Mouse (Mus musculus): ENCODE data around the gene Dnajc11. TPM values are rescaled to one million over a fixed set of nuclear protein-coding genes. Genes with fewer than 3 reads are reported as not detected.

Dnajc11 gene
- polyA plus RNA-seq, 1 experiment from 2014 or later: 63.8 TPM

DNA sequence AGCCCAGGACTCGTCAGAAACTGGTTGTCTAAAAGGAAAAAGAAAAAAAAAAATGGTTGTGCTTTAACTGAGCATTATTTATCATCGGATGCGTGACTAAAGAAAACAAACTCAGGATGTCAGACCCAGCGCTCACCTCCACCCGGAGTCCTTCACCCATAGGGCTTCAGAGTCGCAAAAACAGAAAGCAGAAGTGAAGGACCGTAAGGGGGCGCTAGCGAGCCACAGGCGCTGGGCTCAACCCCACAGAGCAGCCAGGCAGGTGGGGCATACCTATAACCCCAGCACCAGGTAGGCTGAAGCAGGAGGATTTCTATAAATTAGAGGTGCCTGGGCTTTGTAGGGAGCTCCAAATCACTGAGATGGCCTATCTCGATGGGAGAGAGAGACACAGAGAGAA is 32.1 kb upstream of the Dnajc11 start:
- ATAC-seq (replicated peaks; ENCODE audit: extremely low read depth, insufficient read depth, low FRiP score): no peak
- peaks cover 7% of the 10 kb centered on the region; the same call in 1 of the 2 replicates for H3K9me3 ChIP-seq (replicated peaks; ENCODE audit: control insufficient read depth, low read length)
- WGBS: 50% methylated on average over 11 of the region's 11 CpGs
- H3K36me3 ChIP-seq (ENCODE audit: control insufficient read depth, insufficient read depth): no peaks in the 10 kb centered on the region
- no peak overlapping the region for H3K27ac ChIP-seq (ENCODE audit: low read length)
- no peak overlapping the region for H3K4me3 ChIP-seq (ENCODE audit: low read length)
- H3K4me2 ChIP-seq (ENCODE audit: low read depth, low read length): no peak overlapping the region
- H3K4me1 ChIP-seq (ENCODE audit: control insufficient read depth, insufficient read depth, low read length): peaks cover 22% of the 10 kb centered on the region
- H3K27me3 ChIP-seq (ENCODE audit: control insufficient read depth, insufficient read depth, low read length): no peaks in the 10 kb centered on the region
- H3K9ac ChIP-seq (ENCODE audit: low read length): no peak overlapping the region

DNA sequence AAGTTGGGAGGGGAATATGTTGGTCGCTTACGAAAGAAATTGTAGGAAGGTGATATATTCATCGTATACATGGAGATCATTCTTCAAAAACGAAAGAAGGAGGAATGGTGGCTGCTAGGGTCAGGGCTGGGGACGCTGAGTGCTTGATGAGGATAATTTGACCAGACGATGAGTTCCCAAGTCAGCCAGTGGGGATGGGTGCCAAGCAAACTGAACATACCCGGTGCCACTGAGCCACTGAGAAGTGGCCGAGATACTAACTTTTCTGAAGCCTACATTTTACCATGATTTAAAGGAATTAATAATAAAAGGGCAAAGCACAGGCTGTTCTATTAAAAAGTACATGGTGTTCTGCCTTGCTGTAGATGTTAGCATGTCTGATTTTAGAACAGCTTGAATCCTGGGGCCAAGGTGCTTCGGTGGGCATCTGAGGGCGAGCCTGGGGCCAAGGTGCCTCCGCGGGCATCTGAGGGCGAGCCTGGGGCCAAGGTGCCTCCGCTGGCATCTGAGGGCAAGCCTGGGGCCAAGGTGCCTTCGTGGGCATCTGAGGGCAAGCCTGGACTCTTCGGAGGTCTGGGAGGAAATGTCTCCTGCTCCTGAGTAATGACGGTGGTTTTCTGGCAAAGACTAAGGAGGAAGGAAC is 31.3 kb upstream of the Dnajc11 start:
- ATAC-seq (replicated peaks; ENCODE audit: extremely low read depth, insufficient read depth, low FRiP score): no peak
- no peaks in the 10 kb centered on the region for H3K27me3 ChIP-seq (ENCODE audit: control insufficient read depth, insufficient read depth, low read length)
- H3K36me3 ChIP-seq (ENCODE audit: control insufficient read depth, insufficient read depth): no peaks in the 10 kb centered on the region
- peak overlapping the region; percentile 41 for H3K4me2 ChIP-seq (ENCODE audit: low read depth, low read length)
- H3K27ac ChIP-seq (ENCODE audit: low read length): peak overlapping the region; percentile 86
- peaks cover 7% of the 10 kb centered on the region; the same call in 1 of the 2 replicates for H3K9me3 ChIP-seq (replicated peaks; ENCODE audit: control insufficient read depth, low read length)
- H3K4me1 ChIP-seq (ENCODE audit: control insufficient read depth, insufficient read depth, low read length): peaks cover 22% of the 10 kb centered on the region
- WGBS: 69% methylated on average over 17 of the region's 17 CpGs
- no peak overlapping the region; the same call in 1 of the 2 replicates for H3K9ac ChIP-seq (ENCODE audit: low read length)
- no peak overlapping the region for H3K4me3 ChIP-seq (ENCODE audit: low read length)

DNA sequence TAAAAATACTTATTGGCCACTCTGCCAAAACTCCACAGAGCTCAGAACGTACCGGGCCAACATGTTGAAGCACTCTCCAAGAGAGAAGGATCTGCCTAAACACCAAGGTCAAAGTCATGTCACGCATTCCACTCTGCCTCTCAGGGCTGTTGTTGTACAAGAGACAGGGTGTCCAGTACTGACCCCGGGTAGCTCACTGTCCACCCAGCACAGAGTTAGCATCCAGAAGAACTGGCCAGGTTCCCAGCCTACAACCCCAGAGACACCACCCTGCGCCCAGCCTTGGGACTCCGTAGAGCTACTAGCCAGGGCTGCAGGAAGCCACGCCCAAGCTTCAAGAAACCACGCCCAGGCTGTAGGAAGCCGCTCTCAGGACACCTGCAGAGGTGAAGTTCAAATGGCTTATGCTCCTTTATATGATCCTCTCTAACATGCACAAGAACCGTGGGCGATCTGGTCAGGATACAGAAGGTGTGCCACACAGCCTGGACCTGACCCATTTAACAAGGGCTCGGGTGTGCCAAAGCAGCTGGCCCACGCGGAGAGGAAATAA is 30.7 kb upstream of the Dnajc11 start:
- Histone ChIP-seq H3K27me3 (ENCODE audit: control insufficient read depth, insufficient read depth, low read length) (no peaks in the 10 kb centered on the region), H3K4me1 (ENCODE audit: control insufficient read depth, insufficient read depth, low read length) (peaks cover 22% of the 10 kb centered on the region), H3K9ac (ENCODE audit: low read length) (peak overlapping the region; percentile 32; the same call in 1 of the 2 replicates), H3K36me3 (ENCODE audit: control insufficient read depth, insufficient read depth) (no peaks in the 10 kb centered on the region), H3K9me3 (replicated peaks; ENCODE audit: control insufficient read depth, low read length) (peaks cover 7% of the 10 kb centered on the region; the same call in 1 of the 2 replicates), H3K27ac (ENCODE audit: low read length) (peak overlapping the region; percentile 86), H3K4me2 (ENCODE audit: low read depth, low read length) (peak overlapping the region; percentile 41), H3K4me3 (ENCODE audit: low read length) (no peak overlapping the region)
- WGBS: 35% methylated on average over 14 of the region's 14 CpGs
- peak; percentile 80 for ATAC-seq (replicated peaks; ENCODE audit: extremely low read depth, insufficient read depth, low FRiP score)

DNA sequence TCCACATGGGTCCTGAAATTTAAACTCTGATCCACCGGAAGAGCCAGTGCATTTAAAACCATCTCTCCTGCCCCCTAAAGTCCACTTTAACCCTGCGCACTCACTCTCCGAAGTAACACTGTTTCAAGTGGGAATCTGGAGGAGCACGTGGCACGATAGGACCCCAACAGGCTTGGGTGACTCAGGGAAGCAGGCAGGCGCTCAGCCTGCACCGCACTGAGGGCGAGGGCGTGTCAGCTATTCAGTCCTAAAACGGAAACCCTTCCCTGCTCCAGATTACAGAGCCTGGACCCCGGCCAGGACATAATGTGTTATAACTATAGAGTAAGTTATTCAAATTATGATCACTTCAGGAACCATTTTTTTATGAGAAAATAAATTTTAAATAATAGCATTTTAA is 29.4 kb upstream of the Dnajc11 start:
- 21% methylated on average over 11 of the region's 11 CpGs for WGBS
- H3K4me2 ChIP-seq (ENCODE audit: low read depth, low read length): no peak overlapping the region
- no peak overlapping the region for H3K4me3 ChIP-seq (ENCODE audit: low read length)
- no peaks in the 10 kb centered on the region for H3K36me3 ChIP-seq (ENCODE audit: control insufficient read depth, insufficient read depth)
- H3K4me1 ChIP-seq (ENCODE audit: control insufficient read depth, insufficient read depth, low read length): peaks cover 22% of the 10 kb centered on the region
- no peaks in the 10 kb centered on the region for H3K27me3 ChIP-seq (ENCODE audit: control insufficient read depth, insufficient read depth, low read length)
- peak overlapping the region; percentile 49; the same call in 1 of the 2 replicates for H3K27ac ChIP-seq (ENCODE audit: low read length)
- ATAC-seq (replicated peaks; ENCODE audit: extremely low read depth, insufficient read depth, low FRiP score): peak; percentile 69; the same call in 1 of the 2 replicates
- H3K9ac ChIP-seq (ENCODE audit: low read length): no peak overlapping the region
- peaks cover 7% of the 10 kb centered on the region; the same call in 1 of the 2 replicates for H3K9me3 ChIP-seq (replicated peaks; ENCODE audit: control insufficient read depth, low read length)

DNA sequence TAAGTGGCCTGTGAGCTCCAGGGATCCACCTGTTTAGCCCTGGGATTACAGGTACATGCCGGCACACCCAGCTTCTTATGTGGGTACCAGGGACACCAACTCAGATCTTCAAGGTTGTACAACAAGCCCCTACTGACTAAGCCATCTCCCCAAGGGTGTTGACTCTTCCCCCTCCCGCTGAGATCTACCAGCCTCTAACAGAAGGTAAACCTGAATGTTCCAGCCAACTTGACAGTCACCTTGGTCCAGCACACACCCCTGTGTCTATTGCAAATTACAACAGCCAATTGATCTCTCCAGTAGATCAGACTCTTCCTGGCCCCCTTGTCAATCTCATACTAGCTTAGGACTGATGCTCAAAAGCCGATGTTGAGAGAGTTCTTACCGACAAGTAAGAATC is 27.9 kb upstream of the Dnajc11 start:
- Histone ChIP-seq H3K27me3 (ENCODE audit: control insufficient read depth, insufficient read depth, low read length) (no peaks in the 10 kb centered on the region), H3K9ac (ENCODE audit: low read length) (no peak overlapping the region), H3K36me3 (ENCODE audit: control insufficient read depth, insufficient read depth) (no peaks in the 10 kb centered on the region), H3K27ac (ENCODE audit: low read length) (no peak overlapping the region), H3K4me1 (ENCODE audit: control insufficient read depth, insufficient read depth, low read length) (peaks cover 22% of the 10 kb centered on the region), H3K4me3 (ENCODE audit: low read length) (no peak overlapping the region), H3K9me3 (replicated peaks; ENCODE audit: control insufficient read depth, low read length) (no peaks in the 10 kb centered on the region), H3K4me2 (ENCODE audit: low read depth, low read length) (no peak overlapping the region)
- no peak for ATAC-seq (replicated peaks; ENCODE audit: extremely low read depth, insufficient read depth, low FRiP score)
- WGBS: 73% methylated on average over 4 of the region's 4 CpGs

DNA sequence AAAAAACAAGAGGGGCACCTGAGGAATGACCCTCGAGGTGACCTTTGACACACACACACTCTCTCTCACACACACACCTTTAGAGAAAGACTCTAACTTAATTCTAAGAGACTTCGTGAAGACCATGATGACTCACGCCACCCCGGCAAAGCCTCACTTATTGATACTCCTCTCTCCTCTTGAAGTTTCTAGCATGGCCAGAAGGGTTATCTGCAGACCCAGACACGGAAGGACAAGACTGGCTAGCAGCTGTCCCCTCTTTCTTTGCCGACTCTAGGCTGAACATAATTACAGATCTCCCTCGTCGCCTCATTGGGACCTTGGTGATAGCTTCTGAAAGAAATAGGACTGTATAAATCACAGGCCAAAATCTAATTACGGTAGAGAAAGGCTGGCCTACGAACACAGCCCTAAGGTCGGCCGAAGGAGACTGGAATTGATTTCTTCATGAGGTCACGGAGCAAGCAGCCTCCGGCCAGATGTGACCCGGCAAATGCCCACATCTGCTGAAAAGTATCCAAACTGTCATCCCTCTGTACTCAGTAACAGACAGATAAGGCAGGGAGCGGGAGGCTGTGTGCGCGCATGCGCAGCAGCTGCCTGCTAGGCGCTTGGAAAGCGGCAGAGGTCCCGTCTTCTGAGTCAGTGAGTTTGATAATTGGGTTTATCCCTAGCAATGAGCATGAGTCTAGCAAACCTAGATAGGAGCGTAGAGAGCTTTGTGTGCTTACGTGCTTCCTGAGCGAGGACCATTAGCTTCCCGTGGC is 25.7 kb upstream of the Dnajc11 start:
- peak overlapping the region; percentile 36; the same call in 1 of the 2 replicates for H3K4me2 ChIP-seq (ENCODE audit: low read depth, low read length)
- no peak overlapping the region for H3K4me3 ChIP-seq (ENCODE audit: low read length)
- ATAC-seq (replicated peaks; ENCODE audit: extremely low read depth, insufficient read depth, low FRiP score): no peak
- H3K36me3 ChIP-seq (ENCODE audit: control insufficient read depth, insufficient read depth): no peaks in the 10 kb centered on the region
- no peak overlapping the region for H3K27ac ChIP-seq (ENCODE audit: low read length)
- peaks cover 17% of the 10 kb centered on the region for H3K4me1 ChIP-seq (ENCODE audit: control insufficient read depth, insufficient read depth, low read length)
- H3K9ac ChIP-seq (ENCODE audit: low read length): no peak overlapping the region
- H3K9me3 ChIP-seq (replicated peaks; ENCODE audit: control insufficient read depth, low read length): no peaks in the 10 kb centered on the region; the same call in 1 of the 2 replicates
- 60% methylated on average over 26 of the region's 26 CpGs for WGBS
- H3K27me3 ChIP-seq (ENCODE audit: control insufficient read depth, insufficient read depth, low read length): no peaks in the 10 kb centered on the region

DNA sequence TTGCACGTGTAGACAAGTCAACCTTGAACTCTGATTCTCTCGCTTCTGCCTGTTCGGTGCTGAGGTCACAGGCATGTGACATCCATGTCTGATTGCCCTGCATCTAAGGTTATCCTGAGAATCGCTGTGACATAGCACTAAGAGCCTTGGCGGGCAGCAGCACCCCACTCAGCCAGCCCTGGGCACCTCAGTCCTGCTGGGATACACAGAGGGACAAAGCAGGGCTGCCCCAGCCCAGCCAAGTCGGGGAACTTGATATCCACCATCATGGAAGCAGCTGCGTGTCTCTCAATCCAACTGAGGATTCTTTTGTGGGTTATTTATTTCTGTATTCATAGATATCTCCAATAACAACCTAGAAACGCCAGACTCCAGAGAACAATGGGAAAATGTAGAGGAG is 24.7 kb upstream of the Dnajc11 start:
- no peak for ATAC-seq (replicated peaks; ENCODE audit: extremely low read depth, insufficient read depth, low FRiP score)
- 70% methylated on average over 8 of the region's 8 CpGs for WGBS

DNA sequence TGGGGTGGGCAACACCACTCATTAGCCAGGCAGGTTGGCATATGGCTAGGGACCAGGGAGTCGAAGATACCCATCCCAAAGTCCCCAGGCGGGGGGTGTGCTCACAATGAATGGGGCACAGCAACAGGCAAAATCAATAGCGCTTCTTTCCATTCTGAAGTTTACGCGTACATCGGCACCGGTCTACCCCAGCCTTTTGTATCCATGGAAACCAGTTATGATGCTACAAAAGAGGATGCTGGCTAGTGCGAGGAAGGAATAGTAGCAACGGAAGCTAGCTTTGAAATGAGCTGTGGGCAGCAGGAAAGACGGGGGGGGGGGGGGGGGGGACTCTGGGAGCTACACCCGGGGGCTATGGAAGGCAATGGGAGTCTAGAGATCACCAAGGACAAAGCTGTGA is 17.2 kb upstream of the Dnajc11 start:
- WGBS: 90% methylated on average over 11 of the region's 11 CpGs
- Histone ChIP-seq H3K27me3 (ENCODE audit: control insufficient read depth, insufficient read depth, low read length) (no peaks in the 10 kb centered on the region), H3K4me1 (ENCODE audit: control insufficient read depth, insufficient read depth, low read length) (0 out of 2 replicates have a peak, but pooled peaks cover 3% of the 10 kb centered on the region), H3K4me3 (ENCODE audit: low read length) (no peak overlapping the region), H3K4me2 (ENCODE audit: low read depth, low read length) (no peak overlapping the region), H3K9ac (ENCODE audit: low read length) (no peak overlapping the region), H3K27ac (ENCODE audit: low read length) (no peak overlapping the region), H3K9me3 (replicated peaks; ENCODE audit: control insufficient read depth, low read length) (peaks cover 3% of the 10 kb centered on the region), H3K36me3 (ENCODE audit: control insufficient read depth, insufficient read depth) (no peaks in the 10 kb centered on the region)
- no peak for ATAC-seq (replicated peaks; ENCODE audit: extremely low read depth, insufficient read depth, low FRiP score)

More for the DNA sequence above, 24.7 kb upstream of the Dnajc11 start:
- Histone ChIP-seq H3K9me3 (replicated peaks; ENCODE audit: control insufficient read depth, low read length) (no peaks in the 10 kb centered on the region; the same call in 1 of the 2 replicates), H3K27ac (ENCODE audit: low read length) (no peak overlapping the region), H3K36me3 (ENCODE audit: control insufficient read depth, insufficient read depth) (no peaks in the 10 kb centered on the region), H3K9ac (ENCODE audit: low read length) (no peak overlapping the region), H3K4me1 (ENCODE audit: control insufficient read depth, insufficient read depth, low read length) (peaks cover 8% of the 10 kb centered on the region), H3K27me3 (ENCODE audit: control insufficient read depth, insufficient read depth, low read length) (no peaks in the 10 kb centered on the region), H3K4me2 (ENCODE audit: low read depth, low read length) (no peak overlapping the region), H3K4me3 (ENCODE audit: low read length) (no peak overlapping the region)

All from heart, embryonic 16.5 days (tissue).